Mouse (Mus musculus) cerebral cortex, adult 2 months (tissue): ENCODE results near the gene Zfp280b.

Source experiments
- WGBS: fragments of 180-500 bp; shearing (Covaris S2); methylation state at CpG from one replicate; pipeline ENCODE4 v1.1.7; 2018; 5-methylcytosine and 5-hydroxymethylcytosine counted together

The Zfp280b gene

GRCm38 (mm10) chr10:76032402-76033118 lies at the start of gene Zfp280b:
Gene Zfp280b, plus strand, starts transcription at chr10:76032650.
- WGBS, result under 1% methylated on average over 52 of the region's 58 CpGs

- WGBS, result 82% methylated on average over 4 of the region's 4 CpGs
These were observed 41.9 kb upstream of the Zfp280b start for GRCm38 (mm10) chr10:75990430-75991042.

- WGBS, result 87% methylated on average over 15 of the region's 15 CpGs
These were observed 38.7 kb upstream of the Zfp280b start for GRCm38 (mm10) chr10:75993616-75994240.

GRCm38 (mm10) chr10:75994531-75995210 lies 37.8 kb upstream of the Zfp280b start:
- WGBS, result 62% methylated on average over 13 of the region's 13 CpGs

GRCm38 (mm10) chr10:75995463-75995862 lies 37.0 kb upstream of the Zfp280b start:
- WGBS, result 83% methylated on average over 11 of the region's 11 CpGs

- WGBS, result 82% methylated on average over 3 of the region's 3 CpGs
These were observed 36.1 kb upstream of the Zfp280b start for GRCm38 (mm10) chr10:75996315-75996714.

GRCm38 (mm10) chr10:76001160-76001559 lies 31.3 kb upstream of the Zfp280b start:
- WGBS, result 42% methylated on average over 7 of the region's 7 CpGs

- WGBS, result 26% methylated on average over 3 of the region's 3 CpGs
These were observed 30.3 kb upstream of the Zfp280b start for GRCm38 (mm10) chr10:76002101-76002521.

GRCm38 (mm10) chr10:76002615-76003014 lies 29.8 kb upstream of the Zfp280b start:
- 56% methylated on average over 2 of the region's 2 CpGs for WGBS

GRCm38 (mm10) chr10:76003221-76003620 lies 29.2 kb upstream of the Zfp280b start:
- WGBS, result 92% methylated on average over 2 of the region's 2 CpGs

- WGBS, result 93% methylated on average over 6 of the region's 6 CpGs
These were observed 26.1 kb upstream of the Zfp280b start for GRCm38 (mm10) chr10:76006385-76006784.

- WGBS, result 80% methylated on average over 3 of the region's 3 CpGs
These were observed 22.6 kb upstream of the Zfp280b start for GRCm38 (mm10) chr10:76009812-76010211.

- WGBS, result 38% methylated on average over 6 of the region's 6 CpGs
These were observed 19.5 kb upstream of the Zfp280b start for GRCm38 (mm10) chr10:76012922-76013321.

- 90% methylated on average over 3 of the region's 3 CpGs for WGBS
These were observed 15.6 kb upstream of the Zfp280b start for GRCm38 (mm10) chr10:76016886-76017285.

GRCm38 (mm10) chr10:76021728-76022127 lies 10.7 kb upstream of the Zfp280b start:
- WGBS, result 86% methylated on average over 3 of the region's 3 CpGs

- WGBS, result 92% methylated on average over 6 of the region's 6 CpGs
These were observed 8.5 kb upstream of the Zfp280b start for GRCm38 (mm10) chr10:76023921-76024320.

- 97% methylated on average over 10 of the region's 10 CpGs for WGBS
These were observed 6.8 kb upstream of the Zfp280b start for GRCm38 (mm10) chr10:76025470-76026190.

- 49% methylated on average over 12 of the region's 12 CpGs for whole genome bisulfite sequencing
These were observed 5.1 kb upstream of the Zfp280b start for GRCm38 (mm10) chr10:76027127-76028015.

GRCm38 (mm10) chr10:76028016-76028366 lies 4.5 kb upstream of the Zfp280b start:
- WGBS, result 41% methylated on average over 4 of the region's 4 CpGs

GRCm38 (mm10) chr10:76028396-76028795 lies 4.1 kb upstream of the Zfp280b start:
- 89% methylated on average over 9 of the region's 9 CpGs for WGBS

- 76% methylated on average over 5 of the region's 5 CpGs for whole genome bisulfite sequencing
These were observed 3.2 kb upstream of the Zfp280b start for GRCm38 (mm10) chr10:76029276-76029675.
